Mouse (Mus musculus) spleen, adult 2 months (tissue): Measurements from ENCODE around the gene Lrmda.

Experiments used
- CTCF ChIP-seq: fragments of 200-500 bp; IDR thresholded peaks from 2 replicates; pipeline ENCODE4 v1.5.1; 2011; ENCODE audit warnings: mild to moderate bottlenecking, inconsistent platforms; ENCODE audit not compliant: insufficient read depth, insufficient read length, insufficient replicate concordance; ENCODE audit errors: extremely low read depth
- POLR2A ChIP-seq: fragments of 200-500 bp; IDR thresholded peaks from 2 replicates; pipeline ENCODE4 v1.6.1; 2011; ENCODE audit warnings: low read depth, low read length, inconsistent platforms

DNA sequence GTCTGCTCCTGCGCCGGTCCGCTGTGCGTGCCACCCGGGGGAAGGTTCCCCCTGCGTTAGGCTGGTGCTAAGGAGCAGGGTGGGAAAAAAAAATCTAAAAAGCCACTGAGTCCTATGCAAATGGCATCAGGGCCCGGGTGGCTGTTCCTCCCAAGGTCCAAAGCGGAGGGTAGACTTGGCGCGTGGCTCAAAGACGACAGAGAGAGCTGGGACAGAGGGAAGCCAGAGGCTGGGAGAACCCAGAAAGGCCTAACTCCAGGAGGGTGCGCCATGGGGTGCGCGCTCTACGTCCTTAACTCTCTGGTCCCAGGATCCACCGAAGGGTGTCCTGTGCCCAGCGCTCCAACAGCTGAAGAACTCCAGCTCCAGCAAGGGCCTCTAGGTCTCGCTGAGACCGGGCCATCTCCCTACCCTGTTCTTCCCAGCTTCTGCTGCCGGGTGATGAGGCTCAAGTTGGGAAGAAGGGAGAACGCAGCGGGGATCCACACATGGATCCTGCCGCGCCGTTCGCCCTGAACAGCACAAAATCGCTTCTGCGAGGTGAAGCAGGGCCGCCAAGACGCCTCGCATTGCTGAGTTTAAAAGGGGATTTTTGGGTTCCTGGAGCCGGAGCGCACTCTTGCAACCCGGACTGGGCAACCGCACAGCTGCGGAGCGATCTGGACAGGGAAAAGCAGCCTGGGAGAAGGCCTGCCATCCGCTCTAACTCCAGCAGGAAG is 36.8 kb upstream of the Lrmda start:
- TF ChIP-seq CTCF: no peak
- no peak for TF ChIP-seq POLR2A
